Mouse (Mus musculus) lung, embryonic 14.5 days (tissue): ENCODE results near the gene Kcnh1. TPM values are rescaled to one million over a fixed set of nuclear protein-coding genes. Genes with fewer than 3 reads are reported as not detected.

Source experiments
- ATAC-seq: fragments of 200-750 bp; cut with Nextera tagmentation; 2 replicates; pipeline ENCODE4 v1.8.0; 2017; ENCODE audit warnings: mild to moderate bottlenecking, moderate TSS enrichment, moderate library complexity; ENCODE audit not compliant: insufficient read depth
- DNase-seq: peaks from one replicate; pipeline ENCODE4 v3.0.0-alpha.2; 2015
- H3K27ac ChIP-seq: fragments of 300-500 bp; sonication (generic); 2 replicates; pipeline ENCODE4 v1.5.1; 2014; ENCODE audit warnings: low read depth, mild to moderate bottlenecking, moderate library complexity
- H3K27me3 ChIP-seq: fragments of 300-500 bp; sonication (generic); 2 replicates; pipeline ENCODE4 v1.6.1; 2014; ENCODE audit warnings: low read length, control low read depth; ENCODE audit not compliant: insufficient read depth
- H3K36me3 ChIP-seq: fragments of 300-500 bp; sonication (generic); 2 replicates; pipeline ENCODE4 v1.6.1; 2014; ENCODE audit warnings: control low read depth; ENCODE audit not compliant: insufficient read depth
- H3K4me1 ChIP-seq: fragments of 300-500 bp; sonication (generic); 2 replicates; pipeline ENCODE4 v1.6.1; 2014; ENCODE audit warnings: antibody characterized with exemption, control low read depth; ENCODE audit not compliant: insufficient read depth
- H3K4me2 ChIP-seq: fragments of 300-500 bp; sonication (generic); 2 replicates; pipeline ENCODE4 v1.6.1; 2014; ENCODE audit warnings: mild to moderate bottlenecking
- H3K4me3 ChIP-seq: fragments of 300-500 bp; sonication (generic); 2 replicates; pipeline ENCODE4 v1.5.1; 2014; ENCODE audit warnings: low read depth, low read length
- H3K9ac ChIP-seq: fragments of 300-500 bp; sonication (generic); 2 replicates; pipeline ENCODE4 v1.6.1; 2014
- H3K9me3 ChIP-seq: fragments of 300-500 bp; sonication (generic); 2 replicates; pipeline ENCODE4 v1.6.1; 2016; ENCODE audit warnings: low read depth, low read length, control low read depth
- CTCF ChIP-seq: IDR thresholded peaks from 2 replicates; pipeline ENCODE4 v1.5.1; 2016; ENCODE audit warnings: antibody characterized with exemption, low read depth
- WGBS: fragments of 180-500 bp; shearing (Covaris S2); extraction: QIAGEN DNeasy Blood & Tissue Kit; methylation state at CpG from one replicate; pipeline ENCODE4 v1.1.7; 2014; 5-methylcytosine and 5-hydroxymethylcytosine counted together
- polyA plus RNA-seq: library from polyadenylated mRNA; unstranded; fragments of >200 nt; fragmentation: Nextera tagmentation; extraction: Ambion mirVana; gene quantifications from 2 replicates; pipeline ENCODE4 v1.2.1, GENCODE M21; 2014

The Kcnh1 gene
- 1.7 and 2.0 TPM in 2 replicates for polyA plus RNA-seq

DNA sequence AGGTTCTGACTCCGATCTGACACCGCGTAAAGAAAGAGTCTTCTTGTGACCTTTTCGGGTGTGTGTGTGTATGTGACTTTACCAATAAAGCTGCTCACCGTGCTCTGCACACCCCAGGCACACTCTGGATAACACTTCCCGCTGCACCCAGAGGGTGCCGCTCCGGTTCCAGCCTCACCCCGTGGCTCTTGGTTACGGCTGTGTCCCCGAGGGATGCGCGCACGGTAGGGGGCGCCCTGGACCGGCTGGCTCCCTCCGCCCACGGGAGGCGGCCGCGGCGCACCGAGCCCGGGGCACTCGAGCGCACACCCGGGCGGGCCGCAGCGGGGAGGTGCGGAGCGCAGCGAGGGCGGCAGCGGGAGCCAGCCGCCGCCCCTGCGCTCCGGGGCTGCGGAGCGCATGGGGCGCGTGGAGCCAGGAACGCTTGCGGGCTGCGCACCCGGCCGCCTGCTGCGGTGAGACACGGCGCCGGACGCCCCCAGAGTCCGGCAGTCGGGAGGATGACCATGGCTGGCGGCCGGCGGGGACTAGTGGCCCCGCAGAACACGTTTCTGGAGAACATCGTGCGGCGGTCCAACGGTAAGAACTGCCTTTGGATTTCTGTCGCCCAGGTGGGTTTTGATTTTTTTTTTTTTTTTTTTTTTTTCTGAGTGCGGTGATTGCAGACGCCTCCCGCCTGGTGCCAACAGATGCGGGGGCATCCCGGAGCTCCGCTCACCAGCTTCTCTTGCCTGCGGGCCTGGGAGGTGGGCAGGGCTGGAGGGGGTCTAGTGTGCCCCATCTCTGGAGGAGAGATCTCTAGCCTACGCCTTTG is at the start of gene Kcnh1:
Gene Kcnh1, plus strand, starts transcription at position 267 of the 814 bp plus-strand sequence.
- DNase-seq: peak; percentile 96
- H3K36me3 ChIP-seq: no peaks in the 10 kb centered on the region
- peak within 1 kb of the TSS; percentile 46 for H3K9ac ChIP-seq
- TF ChIP-seq CTCF: peak; percentile 92
- under 1% methylated on average over 72 of the region's 73 CpGs for WGBS
- H3K4me1 ChIP-seq: peaks cover 8% of the 10 kb centered on the region; the same call in 1 of the 2 replicates
- H3K4me3 ChIP-seq: peak within 1 kb of the TSS; percentile 53
- H3K27ac ChIP-seq: no peak within 1 kb of the TSS
- ATAC-seq: peak; percentile 94
- peaks cover 26% of the 10 kb centered on the region for H3K27me3 ChIP-seq
- peak within 1 kb of the TSS; percentile 88 for H3K4me2 ChIP-seq
- no peaks in the 10 kb centered on the region for H3K9me3 ChIP-seq

DNA sequence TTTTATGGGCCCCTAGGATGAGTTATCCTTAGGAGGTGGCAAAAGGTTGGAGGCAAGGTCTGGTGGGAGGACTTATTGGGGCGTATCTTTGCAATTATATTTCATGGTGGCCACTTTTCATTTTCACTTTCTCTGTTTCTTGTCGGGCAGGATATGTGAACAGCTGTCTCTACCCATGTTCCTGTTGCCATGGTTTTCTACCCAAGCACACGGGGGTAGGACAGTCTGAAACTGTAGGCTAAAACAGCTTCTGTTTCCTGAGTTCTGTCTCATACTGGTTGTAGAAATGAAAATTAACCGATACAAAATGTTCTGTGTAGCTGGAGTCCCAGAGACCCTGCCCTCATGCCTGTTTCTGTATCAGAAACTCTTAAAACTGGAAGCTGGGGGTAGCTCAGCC is 39.4 kb upstream of the Kcnh1 start:
- Histone ChIP-seq H3K27ac (no peak overlapping the region), H3K36me3 (no peaks in the 10 kb centered on the region), H3K4me1 (no peaks in the 10 kb centered on the region), H3K9me3 (no peaks in the 10 kb centered on the region), H3K4me2 (no peak overlapping the region), H3K4me3 (no peak overlapping the region), H3K9ac (no peak overlapping the region), H3K27me3 (no peaks in the 10 kb centered on the region)
- no peak for TF ChIP-seq CTCF
- 83% methylated on average over 4 of the region's 4 CpGs for WGBS
- ATAC-seq (no peak), DNase-seq (no peak)

GRCm38 (mm10) chr1:192171477-192171876 is 19.1 kb upstream of the Kcnh1 start:
- H3K4me3 ChIP-seq: no peak overlapping the region
- no peaks in the 10 kb centered on the region for H3K36me3 ChIP-seq
- no peak overlapping the region for H3K27ac ChIP-seq
- WGBS: 66% methylated on average over 3 of the region's 3 CpGs
- no peaks in the 10 kb centered on the region; the same call in 1 of the 2 replicates for H3K27me3 ChIP-seq
- no peak overlapping the region for H3K4me2 ChIP-seq
- no peak overlapping the region for H3K9ac ChIP-seq
- H3K4me1 ChIP-seq: no peaks in the 10 kb centered on the region
- no peak for ATAC-seq
- no peak for DNase-seq
- H3K9me3 ChIP-seq: no peaks in the 10 kb centered on the region
- no peak for TF ChIP-seq CTCF

DNA sequence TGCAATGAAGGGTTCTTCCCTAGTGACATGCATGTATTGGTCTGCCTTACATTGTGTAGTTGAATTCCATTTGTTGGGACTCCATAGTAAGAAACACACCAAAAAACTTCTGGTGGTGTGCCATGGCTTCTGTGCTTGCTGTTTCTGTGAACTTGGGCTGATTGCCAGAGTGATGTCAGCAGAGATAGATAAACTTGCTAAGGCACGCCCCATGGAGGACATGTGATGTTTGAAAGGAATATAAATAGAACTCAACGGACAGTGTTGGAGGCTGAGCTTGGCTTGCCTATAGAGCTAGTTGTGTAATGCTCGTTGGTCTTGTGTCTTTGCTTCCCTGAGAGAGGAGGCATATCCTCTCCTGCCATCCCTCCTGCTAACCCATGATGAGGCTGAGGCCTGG is 10.7 kb upstream of the Kcnh1 start:
- H3K27ac ChIP-seq: no peak overlapping the region
- no peak overlapping the region for H3K4me3 ChIP-seq
- H3K9ac ChIP-seq: no peak overlapping the region
- no peak for TF ChIP-seq CTCF
- H3K4me1 ChIP-seq: no peaks in the 10 kb centered on the region
- 34% methylated on average over 3 of the region's 3 CpGs for WGBS
- no peak overlapping the region for H3K4me2 ChIP-seq
- ATAC-seq (no peak), DNase-seq (peak; percentile 51)
- H3K36me3 ChIP-seq: no peaks in the 10 kb centered on the region
- no peaks in the 10 kb centered on the region for H3K27me3 ChIP-seq
- 0 out of 2 replicates have a peak, but pooled peaks cover 5% of the 10 kb centered on the region for H3K9me3 ChIP-seq

DNA sequence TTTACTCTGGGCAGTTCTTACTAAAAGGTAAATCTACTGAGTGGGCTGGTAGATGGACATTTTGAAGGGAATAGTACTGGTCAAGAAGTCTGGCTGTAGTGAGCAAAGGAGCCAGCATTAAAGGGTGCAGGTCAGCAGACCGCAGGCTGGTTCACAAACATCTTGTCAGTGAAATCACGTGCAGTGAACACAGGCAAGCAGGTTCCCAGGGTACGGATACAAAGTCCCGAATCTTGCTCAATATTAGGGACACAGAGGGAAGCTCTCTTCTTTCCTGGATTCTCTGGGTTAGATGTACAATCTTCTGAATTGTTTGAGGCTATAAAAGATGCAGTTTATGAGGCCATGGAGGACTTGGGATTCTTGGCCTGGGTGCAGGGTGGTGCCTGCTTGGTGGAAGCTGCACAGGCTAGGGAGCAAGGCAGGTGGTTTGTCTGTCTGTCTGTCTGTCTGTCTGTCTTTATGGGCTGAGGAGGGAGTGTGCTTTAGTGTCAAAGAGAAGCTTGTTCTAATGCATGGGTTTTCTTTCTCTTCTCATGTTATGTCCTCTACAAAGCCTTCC is 8.8 kb upstream of the Kcnh1 start:
- no peak for DNase-seq
- H3K9me3 ChIP-seq: 0 out of 2 replicates have a peak, but pooled peaks cover 5% of the 10 kb centered on the region
- WGBS: 64% methylated on average over 4 of the region's 4 CpGs
- no peak overlapping the region for H3K4me3 ChIP-seq
- H3K27me3 ChIP-seq: no peaks in the 10 kb centered on the region
- no peak overlapping the region for H3K27ac ChIP-seq
- no peaks in the 10 kb centered on the region for H3K4me1 ChIP-seq
- ATAC-seq: no peak
- no peak overlapping the region for H3K9ac ChIP-seq
- no peaks in the 10 kb centered on the region for H3K36me3 ChIP-seq
- TF ChIP-seq CTCF: no peak
- no peak overlapping the region for H3K4me2 ChIP-seq

DNA sequence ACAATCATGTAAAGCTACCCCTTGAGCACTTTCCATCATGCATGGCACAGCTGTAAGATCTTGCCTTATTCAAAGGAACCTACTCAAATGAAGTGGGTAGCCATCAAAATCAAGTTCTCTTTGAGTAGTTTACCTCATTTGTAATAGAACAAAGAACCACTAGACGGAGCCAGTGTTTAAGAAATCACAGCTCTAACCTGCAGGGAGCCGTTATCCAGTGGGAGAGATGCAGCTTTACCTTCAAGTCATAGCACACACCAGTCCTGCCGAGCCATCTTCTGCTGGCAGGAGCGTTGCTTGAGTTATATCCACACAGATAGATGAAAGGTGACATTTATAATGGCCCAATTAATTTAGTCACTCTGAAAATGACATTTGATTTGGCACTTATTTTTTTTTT is 1.5 kb upstream of the Kcnh1 start:
- Histone ChIP-seq H3K4me2 (no peak overlapping the region), H3K27me3 (peaks cover 26% of the 10 kb centered on the region), H3K36me3 (no peaks in the 10 kb centered on the region), H3K4me1 (peaks cover 8% of the 10 kb centered on the region; the same call in 1 of the 2 replicates), H3K9ac (no peak overlapping the region), H3K9me3 (no peaks in the 10 kb centered on the region), H3K4me3 (no peak overlapping the region), H3K27ac (no peak overlapping the region)
- WGBS: 5% methylated on average over 4 of the region's 4 CpGs
- DNase-seq (peak; percentile 85), ATAC-seq (no peak)
- TF ChIP-seq CTCF: peak; percentile 79

- Histone ChIP-seq H3K27ac (no peak overlapping the region), H3K36me3 (no peaks in the 10 kb centered on the region), H3K4me1 (peaks cover 8% of the 10 kb centered on the region; the same call in 1 of the 2 replicates), H3K27me3 (peaks cover 26% of the 10 kb centered on the region), H3K9me3 (no peaks in the 10 kb centered on the region), H3K4me3 (no peak overlapping the region), H3K9ac (no peak overlapping the region), H3K4me2 (no peak overlapping the region)
- 78% methylated on average over 11 of the region's 11 CpGs for WGBS
- no peak for TF ChIP-seq CTCF
- DNase-seq (no peak), ATAC-seq (no peak)
Observed at GRCm38 (mm10) chr1:192189771-192190170, 803 bp upstream of the Kcnh1 start.
